Mouse (Mus musculus): ENCODE results near the gene Coro2b. TPM values are rescaled to one million over a fixed set of nuclear protein-coding genes. Genes with fewer than 3 reads are reported as not detected.

The Coro2b gene
- polyA plus RNA-seq, 1 experiment from 2014 or later, result 11.1 TPM

DNA sequence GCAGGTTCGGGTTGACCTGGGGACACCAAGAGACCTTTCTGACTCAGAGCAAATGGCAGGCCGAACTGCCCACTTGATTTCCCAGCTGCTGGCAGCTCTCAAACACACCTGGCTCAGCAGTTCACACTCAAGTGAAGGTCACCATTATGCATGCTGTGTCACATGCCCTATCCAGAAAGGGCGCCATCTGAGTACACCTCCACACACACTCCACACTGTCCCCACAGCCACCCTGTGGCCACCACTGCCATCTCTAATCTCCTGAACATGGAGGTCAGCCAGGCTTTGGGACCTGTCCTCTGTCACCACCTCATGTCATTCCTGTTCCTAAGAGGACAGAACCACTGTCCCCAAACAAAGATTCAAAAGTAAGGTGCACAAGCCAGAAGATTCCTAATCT, 35.3 kb downstream of the Coro2b start:
- Histone ChIP-seq H3K27ac (replicated peaks; ENCODE audit: low read depth, low read length) (no peak overlapping the region), H3K36me3 (ENCODE audit: control insufficient read depth, insufficient read depth, low read length) (no peaks in the 10 kb centered on the region), H3K9me3 (ENCODE audit: control insufficient read depth, low read length) (no peaks in the 10 kb centered on the region), H3K27me3 (replicated peaks; ENCODE audit: control insufficient read depth, insufficient read depth, low read length) (no peaks in the 10 kb centered on the region), H3K4me1 (ENCODE audit: control insufficient read depth, insufficient read depth, low read length) (no peaks in the 10 kb centered on the region), H3K4me3 (ENCODE audit: low read depth, low read length) (no peak overlapping the region), H3K4me2 (ENCODE audit: low read depth, low read length) (no peak overlapping the region), H3K9ac (ENCODE audit: low read depth, low read length) (no peak overlapping the region)
- ATAC-seq (ENCODE audit: low read depth), result no peak
- WGBS, result 83% methylated on average over 3 of the region's 3 CpGs
- no peak for DNase-seq (ENCODE audit: low spot score)

DNA sequence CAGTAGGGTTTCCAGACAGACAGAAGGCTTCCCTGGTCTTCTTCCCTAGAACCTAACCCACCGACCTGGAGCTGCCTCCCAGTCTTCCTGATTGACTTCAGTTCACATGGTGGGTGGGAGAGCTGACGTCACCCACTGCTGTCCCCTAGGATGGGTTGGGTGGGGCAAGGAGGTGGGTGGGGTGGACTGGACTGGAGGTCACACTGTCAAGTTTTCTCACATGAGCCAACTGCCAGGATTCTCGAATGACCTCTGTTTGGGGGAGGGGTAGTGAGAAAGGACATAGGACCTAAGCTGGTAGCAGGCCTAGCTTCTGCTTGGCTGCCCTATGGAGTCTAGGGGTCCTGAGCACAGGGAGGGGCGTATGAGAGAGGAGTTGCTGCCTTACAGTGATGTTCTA, 36.8 kb downstream of the Coro2b start:
- H3K4me1 ChIP-seq (ENCODE audit: control insufficient read depth, insufficient read depth, low read length), result no peaks in the 10 kb centered on the region
- H3K27me3 ChIP-seq (replicated peaks; ENCODE audit: control insufficient read depth, insufficient read depth, low read length), result no peaks in the 10 kb centered on the region
- H3K9me3 ChIP-seq (ENCODE audit: control insufficient read depth, low read length), result no peaks in the 10 kb centered on the region
- no peak overlapping the region for H3K4me3 ChIP-seq (ENCODE audit: low read depth, low read length)
- H3K36me3 ChIP-seq (ENCODE audit: control insufficient read depth, insufficient read depth, low read length), result no peaks in the 10 kb centered on the region
- H3K9ac ChIP-seq (ENCODE audit: low read depth, low read length), result no peak overlapping the region
- WGBS, result 69% methylated on average over 4 of the region's 4 CpGs
- no peak for ATAC-seq (ENCODE audit: low read depth)
- no peak overlapping the region for H3K27ac ChIP-seq (replicated peaks; ENCODE audit: low read depth, low read length)
- no peak for DNase-seq (ENCODE audit: low spot score)
- no peak overlapping the region for H3K4me2 ChIP-seq (ENCODE audit: low read depth, low read length)

DNA sequence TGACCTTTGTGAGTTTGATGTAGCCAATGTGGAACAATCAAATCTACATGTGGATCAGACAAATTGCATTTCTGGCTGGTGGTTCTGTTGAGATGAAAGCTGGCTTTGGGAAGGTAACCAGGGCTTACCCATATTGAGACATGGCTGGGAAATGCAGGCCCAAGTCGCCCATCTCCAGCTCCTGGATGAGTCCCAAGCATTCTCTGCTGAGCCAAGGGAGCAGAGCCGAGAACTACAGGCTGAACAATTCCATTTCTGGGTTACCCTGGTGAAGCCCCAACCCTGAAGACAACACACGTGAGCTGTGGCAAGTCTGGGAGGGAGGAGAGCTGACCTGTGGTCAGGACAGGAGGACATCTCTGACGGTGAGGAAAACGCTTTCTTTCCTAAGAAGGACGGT, 37.9 kb downstream of the Coro2b start:
- no peak overlapping the region for H3K4me2 ChIP-seq (ENCODE audit: low read depth, low read length)
- no peaks in the 10 kb centered on the region for H3K36me3 ChIP-seq (ENCODE audit: control insufficient read depth, insufficient read depth, low read length)
- ATAC-seq (ENCODE audit: low read depth) (no peak), DNase-seq (ENCODE audit: low spot score) (no peak)
- no peak overlapping the region for H3K9ac ChIP-seq (ENCODE audit: low read depth, low read length)
- no peak overlapping the region for H3K4me3 ChIP-seq (ENCODE audit: low read depth, low read length)
- WGBS, result 81% methylated on average over 6 of the region's 6 CpGs
- H3K4me1 ChIP-seq (ENCODE audit: control insufficient read depth, insufficient read depth, low read length), result no peaks in the 10 kb centered on the region
- H3K27ac ChIP-seq (replicated peaks; ENCODE audit: low read depth, low read length), result no peak overlapping the region
- no peaks in the 10 kb centered on the region for H3K27me3 ChIP-seq (replicated peaks; ENCODE audit: control insufficient read depth, insufficient read depth, low read length)
- H3K9me3 ChIP-seq (ENCODE audit: control insufficient read depth, low read length), result no peaks in the 10 kb centered on the region

DNA sequence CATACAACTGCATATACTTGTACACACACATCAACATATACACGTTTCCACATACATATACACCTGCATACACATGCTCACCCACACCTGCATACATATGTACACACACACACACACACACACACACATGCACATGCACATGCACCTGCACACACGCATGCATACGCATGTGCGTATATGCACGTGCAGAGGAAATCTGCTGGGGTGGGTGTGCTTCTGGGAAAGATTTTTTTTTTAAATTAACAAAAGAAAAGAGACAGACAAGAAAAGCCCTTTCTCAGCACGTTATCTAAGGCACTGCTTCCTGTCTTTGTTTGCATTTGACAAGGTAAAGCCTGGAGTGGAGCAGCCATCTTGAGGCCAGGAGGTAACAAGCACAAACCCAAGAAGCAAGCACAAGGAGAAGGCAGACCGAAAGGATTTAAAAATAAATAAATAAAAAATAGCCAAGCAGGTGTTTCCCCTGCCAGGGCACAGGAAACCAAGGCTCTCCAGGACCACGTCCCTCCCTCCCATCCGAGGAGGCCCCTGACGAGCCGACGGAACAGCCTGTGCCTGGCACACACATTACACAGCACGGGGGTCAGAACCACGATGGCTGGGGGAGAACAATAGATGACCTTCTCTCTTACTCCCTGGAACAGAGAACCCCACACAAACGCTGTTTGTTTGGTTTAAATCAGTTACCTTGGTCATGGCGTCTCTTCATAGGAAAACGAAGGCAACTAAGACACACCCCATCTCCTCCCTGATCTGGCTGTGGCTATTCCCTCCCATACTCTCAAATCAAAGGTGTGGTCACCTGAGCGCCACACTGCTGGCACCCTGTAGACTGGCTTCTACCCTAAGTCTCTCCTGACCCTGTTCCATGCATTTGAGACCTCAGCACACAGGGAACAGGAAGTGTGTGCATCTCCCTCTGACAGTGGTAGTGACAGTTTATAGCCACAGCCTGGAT, 39.4 kb downstream of the Coro2b start:
- H3K36me3 ChIP-seq (ENCODE audit: control insufficient read depth, insufficient read depth, low read length), result no peaks in the 10 kb centered on the region
- ATAC-seq (ENCODE audit: low read depth), result no peak
- 64% methylated on average over 16 of the region's 18 CpGs for WGBS
- no peak overlapping the region for H3K4me2 ChIP-seq (ENCODE audit: low read depth, low read length)
- DNase-seq (ENCODE audit: low spot score), result no peak
- no peaks in the 10 kb centered on the region for H3K27me3 ChIP-seq (replicated peaks; ENCODE audit: control insufficient read depth, insufficient read depth, low read length)
- H3K9me3 ChIP-seq (ENCODE audit: control insufficient read depth, low read length), result no peaks in the 10 kb centered on the region
- H3K4me1 ChIP-seq (ENCODE audit: control insufficient read depth, insufficient read depth, low read length), result no peaks in the 10 kb centered on the region
- no peak overlapping the region for H3K9ac ChIP-seq (ENCODE audit: low read depth, low read length)
- H3K27ac ChIP-seq (replicated peaks; ENCODE audit: low read depth, low read length), result no peak overlapping the region
- H3K4me3 ChIP-seq (ENCODE audit: low read depth, low read length), result no peak overlapping the region

DNA sequence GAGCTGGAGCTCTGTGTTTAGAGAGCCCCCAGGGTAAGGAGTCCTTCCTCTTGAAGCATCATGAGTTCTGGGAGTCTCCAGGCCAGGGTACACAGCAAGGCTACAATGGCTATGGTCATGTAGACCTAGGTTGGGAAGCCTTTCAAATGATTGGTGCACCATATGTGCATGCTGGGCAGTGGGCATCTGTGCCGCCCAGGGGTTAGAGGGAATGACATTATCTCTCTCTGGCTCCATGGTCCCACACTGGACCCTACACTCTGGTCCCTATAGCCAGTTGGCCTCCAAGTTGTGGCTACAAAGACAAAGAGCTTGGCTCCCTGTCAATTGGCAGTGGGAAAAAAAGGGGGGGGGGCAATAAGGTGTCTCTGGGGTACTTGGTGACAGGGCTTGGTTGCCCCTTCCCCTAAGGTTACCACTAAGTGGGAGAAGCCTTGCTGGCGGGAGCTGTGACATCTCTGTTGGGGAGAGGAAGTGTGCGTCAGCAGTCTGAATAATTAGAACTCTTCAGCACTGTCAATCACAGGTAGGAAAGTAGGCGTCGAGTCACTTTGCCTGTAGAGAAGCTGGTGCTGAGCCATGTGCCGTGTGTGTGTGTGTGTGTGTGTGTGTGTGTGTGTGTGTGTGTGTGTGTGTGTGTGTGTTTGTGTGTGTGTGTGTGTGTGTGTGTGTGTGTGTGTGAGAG, 44.4 kb downstream of the Coro2b start:
- ATAC-seq (ENCODE audit: low read depth) (no peak), DNase-seq (ENCODE audit: low spot score) (no peak)
- WGBS, result 77% methylated on average over 3 of the region's 6 CpGs
- Histone ChIP-seq H3K9ac (ENCODE audit: low read depth, low read length) (no peak overlapping the region), H3K4me3 (ENCODE audit: low read depth, low read length) (no peak overlapping the region), H3K9me3 (ENCODE audit: control insufficient read depth, low read length) (no peaks in the 10 kb centered on the region), H3K36me3 (ENCODE audit: control insufficient read depth, insufficient read depth, low read length) (no peaks in the 10 kb centered on the region), H3K4me2 (ENCODE audit: low read depth, low read length) (no peak overlapping the region), H3K4me1 (ENCODE audit: control insufficient read depth, insufficient read depth, low read length) (no peaks in the 10 kb centered on the region), H3K27ac (replicated peaks; ENCODE audit: low read depth, low read length) (no peak overlapping the region), H3K27me3 (replicated peaks; ENCODE audit: control insufficient read depth, insufficient read depth, low read length) (no peaks in the 10 kb centered on the region)

DNA sequence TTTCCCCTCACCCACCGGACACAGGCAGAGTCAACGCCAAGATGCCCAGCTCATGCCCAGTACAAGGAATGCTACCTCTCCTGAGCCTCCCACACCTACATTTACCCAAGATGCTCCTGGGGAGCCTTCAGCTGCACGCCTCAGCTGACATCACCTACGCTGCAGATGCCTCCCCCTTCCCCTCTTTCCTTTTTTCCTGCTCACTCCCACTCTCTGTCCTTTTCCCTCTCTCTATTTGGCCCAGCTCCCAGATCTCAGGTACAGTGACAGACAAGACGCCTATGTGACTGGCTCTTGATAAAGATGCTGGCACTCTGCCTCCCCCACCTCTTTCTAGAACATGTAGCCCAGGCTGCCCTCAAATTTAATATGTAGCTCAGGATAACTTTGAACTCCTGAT, 45.2 kb downstream of the Coro2b start:
- no peak for ATAC-seq (ENCODE audit: low read depth)
- H3K4me1 ChIP-seq (ENCODE audit: control insufficient read depth, insufficient read depth, low read length), result no peaks in the 10 kb centered on the region
- no peak overlapping the region for H3K27ac ChIP-seq (replicated peaks; ENCODE audit: low read depth, low read length)

DNA sequence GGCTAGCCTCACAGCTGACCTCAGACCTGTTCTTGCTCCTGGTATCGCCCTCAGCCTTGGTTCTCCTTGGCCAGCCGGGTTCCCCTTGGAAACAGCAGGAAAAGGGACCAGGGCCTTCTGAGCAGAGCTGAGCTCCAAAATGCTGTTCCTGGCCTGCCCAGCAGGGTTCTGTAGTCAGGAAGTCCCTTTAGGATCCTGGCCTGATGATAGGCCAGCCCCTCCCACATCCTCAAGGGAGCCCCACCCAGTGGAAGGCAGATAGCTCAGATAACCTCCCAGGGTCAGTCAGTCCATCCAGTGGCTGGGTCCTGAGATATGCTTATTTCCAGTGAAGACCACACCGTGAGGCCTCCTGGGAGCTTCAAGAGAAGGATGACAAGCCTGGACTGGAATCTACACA, 45.7 kb downstream of the Coro2b start:
- Histone ChIP-seq H3K36me3 (ENCODE audit: control insufficient read depth, insufficient read depth, low read length) (no peaks in the 10 kb centered on the region), H3K9ac (ENCODE audit: low read depth, low read length) (no peak overlapping the region), H3K9me3 (ENCODE audit: control insufficient read depth, low read length) (no peaks in the 10 kb centered on the region), H3K27ac (replicated peaks; ENCODE audit: low read depth, low read length) (no peak overlapping the region), H3K27me3 (replicated peaks; ENCODE audit: control insufficient read depth, insufficient read depth, low read length) (no peaks in the 10 kb centered on the region), H3K4me1 (ENCODE audit: control insufficient read depth, insufficient read depth, low read length) (no peaks in the 10 kb centered on the region), H3K4me2 (ENCODE audit: low read depth, low read length) (no peak overlapping the region), H3K4me3 (ENCODE audit: low read depth, low read length) (no peak overlapping the region)
- 64% methylated on average over 3 of the region's 3 CpGs for WGBS
- no peak for ATAC-seq (ENCODE audit: low read depth)
- no peak for DNase-seq (ENCODE audit: low spot score)

More for the DNA sequence above, 45.2 kb downstream of the Coro2b start:
- Histone ChIP-seq H3K4me3 (ENCODE audit: low read depth, low read length) (no peak overlapping the region), H3K36me3 (ENCODE audit: control insufficient read depth, insufficient read depth, low read length) (no peaks in the 10 kb centered on the region), H3K9ac (ENCODE audit: low read depth, low read length) (no peak overlapping the region), H3K4me2 (ENCODE audit: low read depth, low read length) (no peak overlapping the region), H3K9me3 (ENCODE audit: control insufficient read depth, low read length) (no peaks in the 10 kb centered on the region), H3K27me3 (replicated peaks; ENCODE audit: control insufficient read depth, insufficient read depth, low read length) (no peaks in the 10 kb centered on the region)
- WGBS, result 88% methylated on average over 5 of the region's 5 CpGs
- no peak for DNase-seq (ENCODE audit: low spot score)

DNA sequence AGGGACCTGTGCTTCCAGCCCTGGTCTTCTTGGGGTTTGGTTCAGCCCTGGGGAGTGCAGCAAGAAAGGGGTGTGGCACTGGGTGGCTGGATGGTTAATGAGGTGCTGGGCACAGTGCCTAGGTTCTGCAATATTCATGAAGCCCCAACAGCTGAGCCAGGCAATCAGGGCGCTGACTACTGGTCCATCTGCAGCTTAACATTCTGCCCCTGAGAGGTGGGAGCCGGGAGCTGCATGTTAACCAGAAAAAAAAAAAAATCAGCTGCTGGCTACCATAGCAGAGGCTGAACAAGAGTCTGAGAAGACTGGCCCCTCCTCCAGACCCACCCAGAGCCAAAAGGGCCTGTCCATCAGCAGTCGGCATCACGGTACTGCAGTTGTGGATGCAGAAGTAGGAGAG, 52.7 kb downstream of the Coro2b start:
- Histone ChIP-seq H3K27me3 (replicated peaks; ENCODE audit: control insufficient read depth, insufficient read depth, low read length) (no peaks in the 10 kb centered on the region), H3K4me3 (ENCODE audit: low read depth, low read length) (no peak overlapping the region), H3K4me2 (ENCODE audit: low read depth, low read length) (no peak overlapping the region), H3K36me3 (ENCODE audit: control insufficient read depth, insufficient read depth, low read length) (no peaks in the 10 kb centered on the region), H3K4me1 (ENCODE audit: control insufficient read depth, insufficient read depth, low read length) (no peaks in the 10 kb centered on the region), H3K27ac (replicated peaks; ENCODE audit: low read depth, low read length) (no peak overlapping the region), H3K9me3 (ENCODE audit: control insufficient read depth, low read length) (no peaks in the 10 kb centered on the region), H3K9ac (ENCODE audit: low read depth, low read length) (no peak overlapping the region)
- WGBS, result 35% methylated on average over 4 of the region's 4 CpGs
- ATAC-seq (ENCODE audit: low read depth) (no peak), DNase-seq (ENCODE audit: low spot score) (no peak)
